Mouse (Mus musculus): Measurements from ENCODE around the gene Gm3005.
"Not testable (repeated sequence)": the region's sequence is repeated elsewhere in the genome, so short reads cannot be mapped to it uniquely, and the experiment has no call there.

Gene Gm3005

DNA sequence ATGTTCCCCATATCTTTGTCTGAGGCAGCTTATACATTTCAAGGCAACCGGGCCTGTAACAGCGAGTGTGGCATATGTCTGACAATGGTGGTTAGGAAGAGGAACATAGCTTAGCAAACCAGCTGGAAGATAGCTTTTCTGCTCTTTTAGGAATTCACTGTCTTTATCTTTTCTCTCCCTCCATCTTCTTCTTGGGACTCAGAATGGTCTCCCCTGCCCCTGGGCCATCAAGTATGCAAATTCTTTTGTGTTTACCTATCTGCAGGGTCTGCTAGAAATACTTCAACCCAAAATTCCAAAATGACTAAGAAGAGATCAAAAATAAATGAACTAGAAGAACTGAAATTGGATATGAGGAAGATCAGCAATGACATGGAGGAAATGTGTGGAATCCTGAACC, at the start of gene Gm3005:
Gene Gm3005, plus strand, starts transcription at position 301 of the 400 bp plus-strand sequence.
- not testable (repeated sequence) for DNase-seq

DNA sequence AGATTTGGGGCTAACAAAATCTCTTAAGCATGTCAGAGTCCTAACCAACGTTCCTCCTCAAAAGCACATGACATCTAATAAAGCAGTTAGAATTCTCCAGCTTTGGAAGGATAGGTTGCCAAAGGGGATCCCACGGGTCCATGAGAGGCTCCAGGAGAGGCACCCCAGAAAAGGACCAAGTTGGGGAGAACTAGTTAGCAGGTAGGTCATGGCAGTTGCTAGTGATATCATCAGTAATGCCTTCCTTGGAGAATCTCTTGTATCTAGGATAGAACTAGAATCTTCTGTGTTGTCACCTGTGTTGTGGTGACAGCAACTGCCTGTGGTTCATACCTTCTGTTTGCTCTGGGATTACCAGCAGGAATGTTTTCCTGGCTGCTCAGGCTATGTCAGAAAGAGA, 33.1 kb upstream of the Gm3005 start, which contains the start of gene Gm10413:
Gene Gm10413, plus strand, starts transcription at position 301 of the 400 bp plus-strand sequence.
- DNase-seq = not testable (repeated sequence)

DNA sequence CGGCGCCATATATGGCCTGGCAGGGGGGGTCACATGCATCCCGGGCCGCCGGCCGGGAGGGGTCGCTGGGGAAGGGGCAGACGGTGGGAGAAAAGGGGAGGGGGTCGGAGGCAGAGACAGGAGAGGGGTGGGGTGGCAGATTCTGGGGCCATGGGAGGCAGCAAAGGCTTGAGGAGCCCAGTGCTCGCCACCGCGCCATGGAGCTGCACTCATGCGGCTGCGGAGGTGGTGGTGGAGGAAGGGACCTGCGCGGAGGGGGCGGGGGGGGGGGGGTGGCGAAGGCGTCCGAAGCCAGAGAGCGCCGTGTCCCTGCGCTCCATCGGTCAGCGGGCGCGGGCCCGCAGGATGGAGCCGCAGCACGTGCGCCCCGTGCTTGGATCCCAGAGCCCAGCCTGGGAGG, 15.6 kb upstream of the Gm3005 start, which contains the start of gene Gm10409:
Gene Gm10409, plus strand, starts transcription at position 301 of the 400 bp plus-strand sequence.
- not testable (repeated sequence) for DNase-seq

- DNase-seq = not testable (repeated sequence)
Measured at GRCm38 (mm10) chr14:3449079-3449478, 21.2 kb downstream of the Gm3005 start, which contains the start of gene Gm10408. TSS of gene Gm10408 (plus strand) at chr14:3449379.

DNA sequence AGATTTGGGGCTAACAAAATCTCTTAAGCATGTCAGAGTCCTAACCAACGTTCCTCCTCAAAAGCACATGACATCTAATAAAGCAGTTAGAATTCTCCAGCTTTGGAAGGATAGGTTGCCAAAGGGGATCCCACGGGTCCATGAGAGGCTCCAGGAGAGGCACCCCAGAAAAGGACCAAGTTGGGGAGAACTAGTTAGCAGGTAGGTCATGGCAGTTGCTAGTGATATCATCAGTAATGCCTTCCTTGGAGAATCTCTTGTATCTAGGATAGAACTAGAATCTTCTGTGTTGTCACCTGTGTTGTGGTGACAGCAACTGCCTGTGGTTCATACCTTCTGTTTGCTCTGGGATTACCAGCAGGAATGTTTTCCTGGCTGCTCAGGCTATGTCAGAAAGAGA, 206.3 kb downstream of the Gm3005 start, which contains the start of gene Gm3012:
Gene Gm3012, plus strand, starts transcription at position 301 of the 400 bp plus-strand sequence.
- DNase-seq = not testable (repeated sequence)

Measured in lung, postnatal 4 days (tissue).